Mouse (Mus musculus): ENCODE measurements at regions not wholly inside any gene's neighbourhood (a gene's known extent, or its start where the extent isn't known, plus 50 kb on each side); places are given as distances from the start of the nearest gene placed in this dataset.
A peak's percentile ranks its signal among the peaks of the same experiment; 100 is the strongest.

GRCm38 (mm10) chr1:80010724-80011123, 149.7 kb upstream of the Serpine2 start:
- Histone ChIP-seq H3K9me3 (ENCODE audit: control insufficient read depth) (no peaks in the 10 kb centered on the region), H3K27me3 (replicated peaks; ENCODE audit: control insufficient read depth, insufficient read depth, low read length) (no peaks in the 10 kb centered on the region), H3K4me3 (ENCODE audit: low read depth, low read length) (no peak overlapping the region), H3K9ac (ENCODE audit: low read depth, low read length) (no peak overlapping the region), H3K36me3 (ENCODE audit: control insufficient read depth, insufficient read depth) (no peaks in the 10 kb centered on the region), H3K27ac (ENCODE audit: low read depth, low read length) (no peak overlapping the region), H3K4me1 (replicated peaks; ENCODE audit: control insufficient read depth, insufficient read depth, low read length) (no peaks in the 10 kb centered on the region), H3K4me2 (replicated peaks; ENCODE audit: low read depth) (no peak overlapping the region)
- 45% methylated on average over 4 of the region's 4 CpGs for WGBS
- ATAC-seq = no peak
- TF ChIP-seq CTCF (IDR thresholded peaks at IDR 0.05; ENCODE audit: low read depth) = no peak

- Histone ChIP-seq H3K4me2 (replicated peaks; ENCODE audit: low read depth) (no peak overlapping the region), H3K4me1 (replicated peaks; ENCODE audit: control insufficient read depth, insufficient read depth, low read length) (no peaks in the 10 kb centered on the region), H3K27me3 (replicated peaks; ENCODE audit: control insufficient read depth, insufficient read depth, low read length) (no peaks in the 10 kb centered on the region), H3K27ac (ENCODE audit: low read depth, low read length) (no peak overlapping the region), H3K36me3 (ENCODE audit: control insufficient read depth, insufficient read depth) (no peaks in the 10 kb centered on the region), H3K4me3 (ENCODE audit: low read depth, low read length) (no peak overlapping the region), H3K9ac (ENCODE audit: low read depth, low read length) (no peak overlapping the region), H3K9me3 (ENCODE audit: control insufficient read depth) (no peaks in the 10 kb centered on the region)
- ATAC-seq = no peak
- peak; percentile 63 for TF ChIP-seq CTCF (IDR thresholded peaks at IDR 0.05; ENCODE audit: low read depth)
- WGBS = 67% methylated on average over 11 of the region's 11 CpGs
Measured at GRCm38 (mm10) chr1:79999081-79999480, 138.1 kb upstream of the Serpine2 start.

- no peak overlapping the region for H3K4me2 ChIP-seq (replicated peaks; ENCODE audit: low read depth)
- H3K4me1 ChIP-seq (replicated peaks; ENCODE audit: control insufficient read depth, insufficient read depth, low read length) = no peaks in the 10 kb centered on the region
- WGBS = 92% methylated on average over 10 of the region's 10 CpGs
- no peak for TF ChIP-seq CTCF (IDR thresholded peaks at IDR 0.05; ENCODE audit: low read depth)
- H3K4me3 ChIP-seq (ENCODE audit: low read depth, low read length) = no peak overlapping the region
- H3K27ac ChIP-seq (ENCODE audit: low read depth, low read length) = no peak overlapping the region
- no peaks in the 10 kb centered on the region for H3K36me3 ChIP-seq (ENCODE audit: control insufficient read depth, insufficient read depth)
- no peaks in the 10 kb centered on the region for H3K27me3 ChIP-seq (replicated peaks; ENCODE audit: control insufficient read depth, insufficient read depth, low read length)
- H3K9ac ChIP-seq (ENCODE audit: low read depth, low read length) = no peak overlapping the region
- H3K9me3 ChIP-seq (ENCODE audit: control insufficient read depth) = no peaks in the 10 kb centered on the region
- no peak for ATAC-seq
Measured at GRCm38 (mm10) chr1:79997911-79998310, 136.9 kb upstream of the Serpine2 start.

GRCm38 (mm10) chr1:79997456-79997855, 136.5 kb upstream of the Serpine2 start:
- no peaks in the 10 kb centered on the region for H3K36me3 ChIP-seq (ENCODE audit: control insufficient read depth, insufficient read depth)
- no peaks in the 10 kb centered on the region for H3K9me3 ChIP-seq (ENCODE audit: control insufficient read depth)
- 89% methylated on average over 6 of the region's 6 CpGs for WGBS
- no peak overlapping the region for H3K4me3 ChIP-seq (ENCODE audit: low read depth, low read length)
- TF ChIP-seq CTCF (IDR thresholded peaks at IDR 0.05; ENCODE audit: low read depth) = no peak
- H3K9ac ChIP-seq (ENCODE audit: low read depth, low read length) = no peak overlapping the region
- no peak overlapping the region for H3K4me2 ChIP-seq (replicated peaks; ENCODE audit: low read depth)
- H3K27ac ChIP-seq (ENCODE audit: low read depth, low read length) = no peak overlapping the region
- no peak for ATAC-seq
- H3K4me1 ChIP-seq (replicated peaks; ENCODE audit: control insufficient read depth, insufficient read depth, low read length) = no peaks in the 10 kb centered on the region
- H3K27me3 ChIP-seq (replicated peaks; ENCODE audit: control insufficient read depth, insufficient read depth, low read length) = no peaks in the 10 kb centered on the region

GRCm38 (mm10) chr1:79984721-79985120, 123.7 kb upstream of the Serpine2 start:
- H3K36me3 ChIP-seq (ENCODE audit: control insufficient read depth, insufficient read depth) = no peaks in the 10 kb centered on the region
- 33% methylated on average over 3 of the region's 3 CpGs for WGBS
- H3K9me3 ChIP-seq (ENCODE audit: control insufficient read depth) = no peaks in the 10 kb centered on the region
- no peak overlapping the region for H3K27ac ChIP-seq (ENCODE audit: low read depth, low read length)
- no peak overlapping the region for H3K4me2 ChIP-seq (replicated peaks; ENCODE audit: low read depth)
- H3K9ac ChIP-seq (ENCODE audit: low read depth, low read length) = no peak overlapping the region
- H3K27me3 ChIP-seq (replicated peaks; ENCODE audit: control insufficient read depth, insufficient read depth, low read length) = no peaks in the 10 kb centered on the region
- no peak overlapping the region for H3K4me3 ChIP-seq (ENCODE audit: low read depth, low read length)
- H3K4me1 ChIP-seq (replicated peaks; ENCODE audit: control insufficient read depth, insufficient read depth, low read length) = no peaks in the 10 kb centered on the region; the same call in 1 of the 2 replicates
- TF ChIP-seq CTCF (IDR thresholded peaks at IDR 0.05; ENCODE audit: low read depth) = no peak
- no peak for ATAC-seq

GRCm38 (mm10) chr1:79982678-79983280, 121.8 kb upstream of the Serpine2 start:
- Histone ChIP-seq H3K36me3 (ENCODE audit: control insufficient read depth, insufficient read depth) (no peaks in the 10 kb centered on the region), H3K27me3 (replicated peaks; ENCODE audit: control insufficient read depth, insufficient read depth, low read length) (no peaks in the 10 kb centered on the region), H3K27ac (ENCODE audit: low read depth, low read length) (no peak overlapping the region), H3K9me3 (ENCODE audit: control insufficient read depth) (no peaks in the 10 kb centered on the region), H3K4me2 (replicated peaks; ENCODE audit: low read depth) (peak overlapping the region; percentile 17; the same call in 1 of the 2 replicates), H3K9ac (ENCODE audit: low read depth, low read length) (no peak overlapping the region), H3K4me1 (replicated peaks; ENCODE audit: control insufficient read depth, insufficient read depth, low read length) (no peaks in the 10 kb centered on the region; the same call in 1 of the 2 replicates), H3K4me3 (ENCODE audit: low read depth, low read length) (no peak overlapping the region)
- ATAC-seq = peak; percentile 64; the same call in 1 of the 2 replicates
- WGBS = 48% methylated on average over 13 of the region's 13 CpGs
- TF ChIP-seq CTCF (IDR thresholded peaks at IDR 0.05; ENCODE audit: low read depth) = no peak

Data from intestine, postnatal 0 days (tissue).